Mouse (Mus musculus) ES-CJ7 (cell line): Measurements from ENCODE around the gene Snta1.

ENCODE experiments used
- DNase-seq: peaks from one replicate; pipeline ENCODE4 v3.0.0; 2011; ENCODE audit warnings: low read depth, low spot score

Gene Snta1

GRCm38 (mm10) chr2:154407643-154408445 is at the start of gene Snta1:
Snta1 (minus strand) TSS chr2:154408099.
- DNase-seq = peak; percentile 69

- peak; percentile 53 for DNase-seq
These were observed 48.7 kb upstream of the Snta1 start for GRCm38 (mm10) chr2:154456621-154457020.

GRCm38 (mm10) chr2:154455776-154456175 is 47.9 kb upstream of the Snta1 start:
- no peak for DNase-seq

- no peak for DNase-seq
These were observed 46.7 kb upstream of the Snta1 start for GRCm38 (mm10) chr2:154454605-154455004.

- DNase-seq = no peak
These were observed 46.2 kb upstream of the Snta1 start for GRCm38 (mm10) chr2:154454099-154454498.

- peak; percentile 50 for DNase-seq
These were observed 45.1 kb upstream of the Snta1 start for GRCm38 (mm10) chr2:154452951-154453350.

- no peak for DNase-seq
These were observed 40.7 kb upstream of the Snta1 start for GRCm38 (mm10) chr2:154448633-154449032.

GRCm38 (mm10) chr2:154447821-154448220 is 39.9 kb upstream of the Snta1 start:
- DNase-seq = no peak

GRCm38 (mm10) chr2:154440453-154440852 is 32.6 kb upstream of the Snta1 start:
- DNase-seq = no peak

GRCm38 (mm10) chr2:154437191-154437527 is 29.3 kb upstream of the Snta1 start:
- DNase-seq = no peak

- DNase-seq = no peak
These were observed 28.7 kb upstream of the Snta1 start, which contains the start of gene Cbfa2t2 for GRCm38 (mm10) chr2:154436458-154437190. Cbfa2t2 (plus strand) TSS chr2:154436481.

GRCm38 (mm10) chr2:154436076-154436457 is 28.2 kb upstream of the Snta1 start:
- DNase-seq = peak; percentile 96

GRCm38 (mm10) chr2:154434690-154435089 is 26.8 kb upstream of the Snta1 start:
- DNase-seq = no peak

- DNase-seq = no peak
These were observed 25.5 kb upstream of the Snta1 start for GRCm38 (mm10) chr2:154433391-154433790.

GRCm38 (mm10) chr2:154432696-154433095 is 24.8 kb upstream of the Snta1 start:
- no peak for DNase-seq

- DNase-seq = no peak
These were observed 22.7 kb upstream of the Snta1 start for GRCm38 (mm10) chr2:154430566-154430965.

GRCm38 (mm10) chr2:154427853-154428360 is 20.0 kb upstream of the Snta1 start:
- peak; percentile 98 for DNase-seq

- peak; percentile 66 for DNase-seq
These were observed 19.3 kb upstream of the Snta1 start for GRCm38 (mm10) chr2:154426905-154427852.

- DNase-seq = peak; percentile 99
These were observed 18.4 kb upstream of the Snta1 start for GRCm38 (mm10) chr2:154426188-154426904.

GRCm38 (mm10) chr2:154425522-154425921 is 17.6 kb upstream of the Snta1 start:
- peak; percentile 75 for DNase-seq

- DNase-seq = peak; percentile 91
These were observed 15.6 kb upstream of the Snta1 start for GRCm38 (mm10) chr2:154423548-154423947.
